In the genomic region with DNA sequence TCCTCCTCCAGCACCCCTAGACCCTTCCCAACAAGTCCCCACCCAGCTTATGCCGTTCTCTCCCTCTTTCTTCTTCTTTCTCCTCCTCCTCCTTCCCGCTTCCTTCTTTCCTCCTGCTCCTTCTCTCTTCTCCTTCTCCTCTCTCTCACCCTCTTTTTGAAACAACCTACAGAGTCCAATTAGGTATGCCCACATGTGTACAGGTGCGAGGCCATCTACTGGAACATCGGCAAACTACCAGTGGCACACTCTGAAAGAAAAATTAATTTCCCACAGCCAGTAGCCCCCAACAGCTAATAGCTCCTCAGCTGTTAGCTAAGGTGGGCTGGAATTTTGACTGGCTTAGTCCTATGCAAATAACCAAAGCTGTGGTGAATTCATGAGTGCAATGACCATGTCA, we compare ENCODE assay signal across 27 mouse cellular contexts.
A peak's percentile ranks its signal among the peaks of the same experiment; 100 is the strongest.
DNase-seq lines count a peak whose midpoint lies in the region; ATAC-seq and TF ChIP-seq lines count a peak whose summit lies in the region.
"Had no signal": no experiment of that assay in that cellular context is flagged by ENCODE, and none has a peak within 500 bp of the region (broad histone marks: within the 10 kb centered on the region; RNA-seq: fewer than 3 reads in every experiment).

No protein-coding gene starts in this region.

- intact Hi-C loops in heart, postnatal 14 days (cut with DNase I), result no loop called here

- H3K4me1 ChIP-seq in neural tube, embryonic 13.5 days (replicated peaks), result peaks cover 11% of the 10 kb centered on the region
- H3K4me1 ChIP-seq in neural tube, embryonic 15.5 days, result peaks cover 6% of the 10 kb centered on the region; the same call in 1 of the 2 replicates
- H3K4me1 ChIP-seq: embryonic facial prominence, embryonic 15.5 days; hindbrain, embryonic 15.5 days; neural tube, embryonic 12.5 days had no signal

- DNase-seq in heart, adult 11 months, result peak; percentile 74
- DNase-seq in heart, postnatal 14 days, result no peak
- no peak for DNase-seq in layer of hippocampus, adult 2 months (ENCODE audit: low spot score in 2 of 2)
- no peak for DNase-seq in layer of hippocampus, postnatal 10 days (ENCODE audit: low spot score in 2 of 2)
- DNase-seq in cerebellum, postnatal 14 days, result no peak
- no peak for DNase-seq in urinary bladder, adult 18-20 months (ENCODE audit: low spot score in 2 of 2)
- DNase-seq: adrenal gland, adult 8-10 months; cerebellum, adult 11 months; cerebellum, adult 9-10 months; forebrain, postnatal 0 days; gastrocnemius, postnatal 10 days; kidney, adult 8-10 months; kidney, postnatal 14 days; left cerebral cortex, postnatal 4 days; liver, embryonic 13.5 days; lung, adult 2 months; lung, postnatal 14 days had no signal

- no peaks in the 10 kb centered on the region for H3K36me3 ChIP-seq in neural tube, embryonic 13.5 days
- 0 out of 2 replicates have a peak, but pooled peaks cover 3% of the 10 kb centered on the region for H3K36me3 ChIP-seq in neural tube, embryonic 15.5 days
- H3K36me3 ChIP-seq: embryonic facial prominence, embryonic 15.5 days; forebrain, embryonic 12.5 days; heart, embryonic 12.5 days; liver, embryonic 13.5 days; neural tube, embryonic 12.5 days had no signal

- H3K27ac ChIP-seq in layer of hippocampus, adult 2 months, result no peak overlapping the region
- H3K27ac ChIP-seq in neural tube, embryonic 13.5 days (replicated peaks), result no peak overlapping the region
- no peak overlapping the region for H3K27ac ChIP-seq in neural tube, embryonic 15.5 days (replicated peaks)
- H3K27ac ChIP-seq: embryonic facial prominence, embryonic 15.5 days; forebrain, embryonic 12.5 days; hindbrain, embryonic 15.5 days; liver, embryonic 13.5 days; neural tube, embryonic 12.5 days had no signal

- 0 out of 2 replicates have a peak, but pooled peaks have one; percentile 34 for ATAC-seq in neural tube, embryonic 13.5 days (ENCODE audit: low read depth)
- no peak for ATAC-seq in neural tube, embryonic 15.5 days (ENCODE audit: low FRiP score)
- ATAC-seq: forebrain, postnatal 0 days; midbrain, embryonic 16.5 days had no signal

- H3K27me3 ChIP-seq in neural tube, embryonic 13.5 days, result no peaks in the 10 kb centered on the region
- H3K27me3 ChIP-seq in neural tube, embryonic 15.5 days (replicated peaks), result no peaks in the 10 kb centered on the region
- H3K27me3 ChIP-seq: embryonic facial prominence, embryonic 15.5 days; forebrain, embryonic 12.5 days; heart, embryonic 12.5 days; hindbrain, embryonic 15.5 days; liver, embryonic 13.5 days; neural tube, embryonic 12.5 days had no signal

- WGBS in neural tube, embryonic 13.5 days, result 86% methylated on average over 4 of the region's 4 CpGs
- 87% methylated on average over 4 of the region's 4 CpGs for WGBS in neural tube, embryonic 15.5 days

- H3K4me3 ChIP-seq in layer of hippocampus, adult 2 months, result no peak overlapping the region
- H3K4me3 ChIP-seq in neural tube, embryonic 13.5 days, result no peak overlapping the region
- no peak overlapping the region for H3K4me3 ChIP-seq in neural tube, embryonic 15.5 days (replicated peaks)
- H3K4me3 ChIP-seq: embryonic facial prominence, embryonic 15.5 days; forebrain, embryonic 12.5 days; heart, embryonic 12.5 days; hindbrain, embryonic 15.5 days; liver, embryonic 13.5 days; myocyte; neural tube, embryonic 12.5 days had no signal

- no peak overlapping the region for H3K4me2 ChIP-seq in neural tube, embryonic 13.5 days
- no peak overlapping the region for H3K4me2 ChIP-seq in neural tube, embryonic 15.5 days
- H3K4me2 ChIP-seq: embryonic facial prominence, embryonic 15.5 days; forebrain, embryonic 12.5 days; heart, embryonic 12.5 days; hindbrain, embryonic 15.5 days; liver, embryonic 13.5 days; midbrain, embryonic 11.5 days; neural tube, embryonic 12.5 days had no signal

- no peaks in the 10 kb centered on the region for H3K9me3 ChIP-seq in neural tube, embryonic 13.5 days
- H3K9me3 ChIP-seq in neural tube, embryonic 15.5 days (replicated peaks), result no peaks in the 10 kb centered on the region
- H3K9me3 ChIP-seq: embryonic facial prominence, embryonic 15.5 days; forebrain, embryonic 12.5 days; heart, embryonic 12.5 days; hindbrain, embryonic 15.5 days; liver, embryonic 13.5 days; neural tube, embryonic 12.5 days had no signal

- no peak overlapping the region for H3K9ac ChIP-seq in neural tube, embryonic 13.5 days
- H3K9ac ChIP-seq in neural tube, embryonic 15.5 days (replicated peaks), result no peak overlapping the region
- H3K9ac ChIP-seq: embryonic facial prominence, embryonic 15.5 days; forebrain, embryonic 12.5 days; forebrain, postnatal 0 days; heart, embryonic 12.5 days; hindbrain, embryonic 15.5 days; liver, embryonic 13.5 days; neural tube, embryonic 12.5 days had no signal

- TF ChIP-seq CTCF in layer of hippocampus, adult 2 months (conservative IDR thresholded peaks at IDR 0.05), result peak; percentile 47
